Mouse (Mus musculus): ENCODE measurements around the gene Actr2. TPM values are rescaled to one million over a fixed set of nuclear protein-coding genes. Genes with fewer than 3 reads are reported as not detected.

Actr2 gene
- polyA plus RNA-seq, 1 experiment from 2014 or later = 103 TPM

DNA sequence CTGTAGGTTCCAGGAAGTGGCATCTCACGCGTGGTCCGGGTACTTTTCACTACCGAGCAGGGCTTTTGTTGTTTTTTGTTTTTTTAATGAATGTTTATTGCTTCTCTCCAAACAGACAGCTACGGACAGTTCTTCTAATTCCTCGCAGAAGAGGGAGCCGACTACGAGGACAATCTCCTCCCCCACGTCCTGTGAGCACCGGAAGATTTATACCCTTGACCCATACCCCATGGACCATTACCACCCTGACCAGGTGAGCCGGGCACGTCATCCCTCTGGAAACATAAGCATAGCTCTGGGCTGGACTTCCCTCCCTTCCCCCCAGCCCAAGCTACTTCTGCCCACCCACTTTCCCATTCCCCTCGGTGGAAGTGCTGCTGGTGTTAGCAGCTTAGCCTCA lies 94.8 kb downstream of the Actr2 start:
- H3K9me3 ChIP-seq (replicated peaks) = peaks cover 25% of the 10 kb centered on the region

GRCm38 (mm10) chr11:20013366-20013765 lies 99.3 kb downstream of the Actr2 start:
- H3K36me3 ChIP-seq = peaks cover 88% of the 10 kb centered on the region
- H3K9me3 ChIP-seq (replicated peaks) = 0 out of 2 replicates have a peak, but pooled peaks cover 4% of the 10 kb centered on the region
- no peak overlapping the region for H3K4me3 ChIP-seq
- H3K27me3 ChIP-seq (ENCODE audit: low read depth, poor library complexity, severe bottlenecking) = no peaks in the 10 kb centered on the region
- H3K4me1 ChIP-seq = peaks cover 18% of the 10 kb centered on the region
- no peak overlapping the region for H3K27ac ChIP-seq
- DNase-seq (ENCODE audit: low spot score) = no peak
- WGBS = 93% methylated on average over 3 of the region's 3 CpGs

More for the DNA sequence above, 94.8 kb downstream of the Actr2 start:
- H3K36me3 ChIP-seq = peaks cover 97% of the 10 kb centered on the region
- H3K4me3 ChIP-seq = no peak overlapping the region
- no peak for DNase-seq (ENCODE audit: low spot score)
- 93% methylated on average over 13 of the region's 13 CpGs for WGBS
- no peaks in the 10 kb centered on the region for H3K27me3 ChIP-seq (ENCODE audit: low read depth, poor library complexity, severe bottlenecking)
- H3K4me1 ChIP-seq = no peaks in the 10 kb centered on the region
- H3K27ac ChIP-seq = no peak overlapping the region

Other genes with a start within 250 kb of the Actr2 start
- 8.3 and 9.3 TPM in 2 replicates for gene Spred2, start 188.5 kb downstream of the Actr2 start, polyA plus RNA-seq (2016; fragmentation: Nextera tagmentation; extraction: Ambion mirVana)
- 184 and 206 TPM in 2 replicates for gene Rab1a, start 88.5 kb upstream of the Actr2 start, polyA plus RNA-seq (2016; fragmentation: Nextera tagmentation; extraction: Ambion mirVana)
- gene Cep68, start 136.5 kb upstream of the Actr2 start, polyA plus RNA-seq (2016; fragmentation: Nextera tagmentation; extraction: Ambion mirVana) = 43.7 and 50.8 TPM in 2 replicates
- 11.1 and 11.9 TPM in 2 replicates for gene Slc1a4, start 219.8 kb upstream of the Actr2 start, polyA plus RNA-seq (2016; fragmentation: Nextera tagmentation; extraction: Ambion mirVana)